Mouse (Mus musculus) embryo, embryonic 10 days (tissue): ENCODE data around the gene Paqr7.
A peak's percentile ranks its signal among the peaks of the same experiment; 100 is the strongest.

Source experiments
- DNase-seq: peaks from one replicate; pipeline ENCODE4 v3.0.0-alpha.2; 2015; ENCODE audit warnings: low spot score

Paqr7 gene

DNA sequence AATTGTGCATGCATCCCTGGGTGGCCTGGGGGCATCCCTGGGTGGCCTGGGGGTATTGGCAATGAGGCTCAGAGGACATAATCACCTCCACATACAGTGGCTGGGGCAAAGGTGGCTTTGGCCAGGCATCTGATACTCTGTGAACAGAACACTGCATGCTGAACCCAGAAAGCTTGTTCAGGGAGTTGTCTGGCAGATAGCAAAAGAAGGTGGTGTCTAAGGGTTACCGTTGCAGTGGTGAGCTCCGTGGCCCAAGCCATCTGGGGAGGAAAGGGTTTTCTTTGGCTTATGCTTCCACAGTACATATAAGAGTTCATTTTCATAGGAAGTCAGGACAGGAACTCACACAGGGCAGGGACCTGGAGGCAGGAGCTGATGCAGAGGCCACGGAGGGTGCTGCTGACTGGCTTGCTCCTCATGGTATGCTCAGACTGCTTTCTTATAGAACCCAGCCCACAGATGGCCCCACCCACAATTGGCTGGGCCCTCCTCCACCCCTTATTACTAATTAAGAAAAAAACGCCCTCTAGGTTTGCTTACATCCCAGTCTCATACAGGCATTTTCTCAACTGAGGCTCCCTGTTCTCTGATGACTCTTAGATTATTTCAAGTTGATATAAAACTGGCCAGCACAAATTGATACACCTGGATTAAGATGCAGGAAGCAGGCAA lies 7.3 kb downstream of the Paqr7 start:
- DNase-seq = no peak

DNA sequence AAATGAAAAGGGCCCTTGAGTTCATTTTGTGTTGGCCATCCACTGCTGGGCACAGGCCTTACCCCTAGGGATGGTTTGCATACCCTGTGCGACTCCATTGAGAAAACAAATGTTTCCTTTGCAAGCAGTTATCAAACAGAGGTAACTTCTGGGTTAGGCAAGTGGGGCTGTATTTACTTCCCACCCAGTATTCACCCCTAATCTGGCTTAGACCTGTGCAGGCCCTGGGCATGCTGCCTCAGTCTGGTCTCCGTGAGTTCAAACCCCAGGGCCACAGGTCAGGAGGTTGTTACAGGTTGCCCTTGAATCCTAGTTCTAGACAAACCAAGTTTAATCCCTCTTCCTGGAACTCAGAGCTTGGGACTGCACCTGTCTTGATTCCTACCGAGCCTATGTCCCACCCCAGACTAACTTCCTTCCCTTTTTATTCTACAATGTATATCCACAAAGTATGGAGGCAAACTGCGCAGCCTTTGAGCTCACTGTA lies 8.8 kb downstream of the Paqr7 start:
- no peak for DNase-seq

DNA sequence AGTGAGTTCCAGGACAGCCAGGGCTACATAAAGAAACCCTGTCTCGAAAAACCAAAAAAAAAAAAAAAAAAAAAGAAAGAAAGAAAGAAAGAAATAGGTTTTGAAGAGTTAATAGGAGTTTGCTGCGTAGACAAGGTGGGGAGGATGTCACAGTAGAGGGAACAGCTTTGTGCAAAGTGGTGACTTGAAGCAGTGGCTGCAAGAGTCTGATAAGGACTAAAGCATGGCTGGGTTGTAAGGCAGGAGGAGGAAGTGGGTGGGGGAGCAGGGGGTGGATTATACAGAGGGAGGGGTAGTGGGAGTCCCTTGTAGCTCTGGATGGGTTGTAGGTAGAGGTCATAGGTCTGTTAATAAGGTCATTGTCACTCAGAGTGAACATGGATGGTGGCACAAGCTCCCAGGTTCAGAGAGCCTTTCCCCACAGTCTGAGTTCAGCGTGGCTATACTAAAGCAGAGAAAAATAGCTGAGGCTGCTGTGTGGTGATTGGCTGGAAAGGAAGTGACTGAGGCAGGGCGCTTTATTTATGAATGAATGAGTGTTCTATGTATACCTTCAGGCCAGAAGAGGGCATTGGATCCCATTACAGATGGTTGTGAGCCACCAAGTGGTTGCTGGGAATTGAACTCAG lies 9.6 kb downstream of the Paqr7 start:
- DNase-seq = no peak

DNA sequence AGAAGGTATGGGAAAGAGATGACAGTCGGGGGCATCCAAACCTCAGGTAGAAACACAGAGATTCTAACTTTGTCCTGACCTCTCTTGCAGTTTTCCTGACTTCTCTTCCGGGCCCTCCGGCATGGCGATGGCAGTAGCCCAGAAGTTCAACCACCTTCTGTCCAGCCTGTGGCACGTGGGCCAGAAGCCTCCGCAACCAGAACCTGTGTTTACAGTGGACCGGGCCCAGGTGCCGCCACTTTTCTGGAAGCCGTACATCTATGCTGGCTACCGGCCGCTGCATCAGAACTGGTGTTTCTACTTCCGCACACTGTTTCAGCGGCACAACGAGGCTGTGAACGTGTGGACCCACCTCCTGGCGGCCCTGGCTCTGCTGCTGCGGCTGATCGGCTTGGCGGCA lies 10.2 kb downstream of the Paqr7 start:
- DNase-seq = no peak

DNA sequence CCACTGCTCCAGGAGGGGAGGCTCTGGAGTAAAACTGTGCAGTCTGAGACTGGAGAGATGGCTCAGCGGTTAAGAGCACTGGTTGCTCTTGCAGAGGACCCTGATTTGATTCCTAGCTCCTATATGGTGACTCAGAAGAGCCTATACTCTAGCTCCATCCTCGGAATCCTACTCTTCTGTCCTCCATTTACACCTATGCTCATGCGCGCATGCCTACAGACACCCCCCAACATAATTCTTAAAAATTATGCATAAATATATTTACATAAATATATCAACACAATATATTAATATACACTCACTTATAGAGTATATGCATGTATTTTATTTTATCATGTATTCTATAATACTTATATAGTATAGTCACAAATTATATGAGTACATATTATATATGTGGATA lies 13.9 kb downstream of the Paqr7 start:
- no peak for DNase-seq

DNA sequence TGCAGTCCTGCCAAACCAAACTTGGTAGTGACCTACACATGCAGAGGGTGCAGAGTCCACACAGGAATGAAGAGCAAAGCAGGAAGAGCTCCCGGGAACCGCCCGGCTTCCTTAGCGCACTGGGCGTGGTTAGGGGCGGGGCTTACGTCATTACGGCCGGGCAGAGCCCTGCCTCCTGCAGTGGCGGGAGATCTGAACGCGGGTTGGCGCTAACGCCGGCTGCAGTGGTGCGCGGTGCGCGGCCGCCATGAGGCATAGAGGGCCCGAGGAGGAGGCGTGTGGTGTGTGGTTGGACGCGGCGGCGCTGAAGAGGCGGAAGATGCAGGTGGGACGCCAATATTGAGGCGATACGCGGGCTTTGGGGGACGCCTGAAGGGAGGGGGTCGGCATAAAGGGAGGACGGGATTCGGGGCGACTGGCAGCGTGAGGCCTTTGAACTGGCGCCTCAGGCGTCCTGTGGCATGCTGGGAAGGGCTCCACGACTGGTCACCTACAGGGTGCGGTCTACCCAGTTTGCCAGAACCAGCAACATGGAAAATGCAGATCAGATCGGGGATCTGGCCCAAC lies 14.4 kb downstream of the Paqr7 start, which contains the start of gene Aunip:
Aunip (plus strand) TSS at position 155 of the 567 bp plus-strand sequence.
- peak; percentile 98 for DNase-seq

DNA sequence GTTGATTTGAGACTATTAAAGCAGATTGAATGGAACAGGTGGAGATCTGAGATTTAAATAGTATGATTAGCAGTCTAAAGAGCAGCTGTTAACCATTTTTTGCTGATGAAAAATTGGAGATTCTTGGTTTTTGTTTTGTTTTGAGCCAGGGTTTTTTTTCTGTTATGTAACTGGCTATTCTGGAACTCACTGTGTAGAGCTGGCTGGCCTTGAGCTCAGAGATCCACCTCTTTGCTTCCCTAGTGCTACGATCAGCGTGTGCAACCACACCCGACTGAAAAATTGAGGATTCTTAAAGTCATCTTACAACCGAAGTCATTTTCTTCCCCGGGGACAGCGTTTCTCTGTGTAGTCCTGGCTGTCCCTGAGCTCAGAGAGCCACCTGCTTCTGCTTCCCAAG lies 15.2 kb downstream of the Paqr7 start:
- no peak for DNase-seq

DNA sequence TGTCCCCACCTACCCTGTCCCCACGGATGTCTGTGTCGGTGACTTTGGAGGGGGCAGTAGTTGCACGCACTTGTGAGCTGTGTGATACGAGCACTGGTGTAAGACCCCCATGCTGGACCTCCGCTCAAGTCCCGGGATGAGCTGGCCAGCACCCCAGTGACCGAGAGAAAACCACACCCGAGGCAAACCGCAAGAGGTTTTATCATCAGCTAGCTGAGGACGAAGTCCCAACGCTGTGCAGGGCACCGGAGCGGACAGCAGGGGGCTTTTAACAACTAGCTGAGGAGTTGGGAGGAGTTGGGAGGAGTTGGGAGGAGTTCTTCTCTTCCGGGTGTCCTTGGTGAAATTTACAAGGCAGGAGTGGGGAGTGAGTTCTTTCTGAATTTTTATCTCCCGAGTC lies 16.3 kb downstream of the Paqr7 start:
- DNase-seq = peak; percentile 73

DNA sequence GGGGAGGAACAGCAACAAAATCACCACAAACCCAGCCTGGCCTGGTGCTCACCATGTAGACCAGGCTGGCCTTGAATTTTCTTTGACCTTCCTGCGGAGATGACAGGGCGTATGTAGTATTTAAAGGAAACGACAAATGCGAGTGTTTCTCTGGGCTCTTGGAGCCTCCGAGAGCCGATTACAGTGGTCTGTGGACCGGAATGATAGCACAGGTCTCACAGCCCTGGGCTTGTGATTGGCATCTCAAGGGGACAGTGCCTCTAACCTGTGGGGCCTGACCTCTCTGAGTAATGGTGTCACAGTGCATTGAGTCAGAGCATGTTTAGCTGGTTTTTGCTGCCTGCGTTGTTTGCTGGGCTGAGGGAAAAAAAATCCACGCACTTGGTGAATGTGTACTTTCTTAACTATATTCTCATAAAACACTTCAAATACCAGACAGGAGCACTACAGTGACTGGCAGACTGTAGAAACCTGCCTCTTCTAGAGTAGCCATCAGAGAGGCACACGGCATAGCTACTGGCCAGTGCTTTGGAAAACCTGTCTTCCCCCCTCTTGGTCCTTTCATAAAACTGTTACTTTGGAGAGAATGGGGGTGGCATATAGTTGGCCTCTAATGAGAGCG lies 17.9 kb downstream of the Paqr7 start:
- DNase-seq = no peak

DNA sequence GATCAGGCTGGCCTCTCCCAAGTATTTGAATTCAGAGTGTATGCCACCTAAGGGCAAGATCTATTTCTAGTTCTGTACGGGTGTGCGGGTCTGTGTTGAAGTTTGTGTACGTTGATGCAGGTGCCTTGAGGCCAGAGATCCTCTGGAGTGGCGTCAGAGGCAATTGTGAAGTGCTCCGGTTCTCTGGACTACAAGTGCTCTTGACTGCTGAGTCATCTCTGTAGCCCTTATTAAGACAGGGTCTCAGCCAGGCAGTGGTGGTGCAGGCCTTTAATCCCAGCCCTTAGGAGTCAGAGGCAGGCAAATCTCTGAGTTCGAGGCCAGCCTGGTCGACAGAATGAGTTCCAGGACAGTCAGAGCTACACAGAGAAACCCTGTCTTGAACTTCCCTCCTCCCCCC lies 19.1 kb downstream of the Paqr7 start:
- DNase-seq = no peak

DNA sequence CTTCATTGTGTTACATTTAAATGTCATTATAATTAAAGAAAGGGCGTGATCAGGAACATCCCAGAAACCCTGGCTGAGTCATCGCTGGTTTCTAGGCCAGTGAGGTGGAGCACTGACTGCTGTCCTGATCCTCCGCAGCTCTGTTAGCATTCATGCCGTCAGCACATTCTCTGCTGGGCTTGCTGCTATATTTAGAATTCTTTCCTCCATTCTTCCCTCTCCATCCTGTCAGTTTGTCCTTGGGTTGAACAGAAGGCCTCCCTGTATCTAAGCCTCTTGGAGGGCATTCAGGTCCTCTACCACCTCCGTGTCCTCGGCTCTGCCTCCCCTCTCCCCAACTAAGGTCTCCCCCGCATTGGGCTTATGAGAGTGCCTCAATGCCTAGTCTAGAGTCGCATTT lies 20.5 kb downstream of the Paqr7 start:
- DNase-seq = no peak

DNA sequence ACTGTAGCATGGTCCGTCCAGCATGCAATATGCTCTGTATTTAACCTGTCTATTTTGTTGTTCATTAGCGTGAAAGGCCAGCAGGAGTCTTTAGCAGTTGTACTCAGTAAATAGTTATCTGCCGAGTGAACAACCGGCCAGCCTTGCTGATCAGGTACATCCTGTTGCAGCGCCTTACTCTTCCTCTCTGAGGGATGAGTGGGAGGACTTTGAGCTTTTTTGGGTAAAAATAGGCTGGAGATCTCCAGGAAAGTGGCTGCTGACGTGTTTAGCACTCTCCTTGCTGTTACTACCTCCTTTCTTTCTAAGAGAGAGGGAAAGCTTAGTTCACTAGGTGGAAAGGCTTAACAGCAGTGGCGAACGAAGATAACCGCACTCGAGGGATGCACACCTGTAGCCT lies 21.2 kb downstream of the Paqr7 start:
- no peak for DNase-seq

DNA sequence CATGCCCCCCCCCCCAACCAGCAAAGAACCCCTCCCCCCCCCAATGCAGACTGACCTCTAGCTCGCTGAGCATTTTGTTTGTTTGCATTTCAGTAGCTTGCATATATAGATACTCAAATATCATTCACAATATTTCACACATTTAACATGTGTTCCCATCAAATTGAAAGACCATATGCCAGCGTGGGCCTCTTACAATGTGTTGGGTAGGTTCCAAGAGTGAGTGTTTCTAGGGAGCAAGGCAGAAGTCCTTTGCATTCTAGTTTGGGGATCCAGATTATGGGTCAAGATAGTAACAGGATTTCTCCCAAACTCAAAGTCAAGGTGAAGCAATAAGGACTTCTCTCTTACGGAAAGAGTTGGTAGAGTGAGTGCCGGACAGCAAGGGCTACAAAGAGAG lies 22.0 kb downstream of the Paqr7 start:
- no peak for DNase-seq

DNA sequence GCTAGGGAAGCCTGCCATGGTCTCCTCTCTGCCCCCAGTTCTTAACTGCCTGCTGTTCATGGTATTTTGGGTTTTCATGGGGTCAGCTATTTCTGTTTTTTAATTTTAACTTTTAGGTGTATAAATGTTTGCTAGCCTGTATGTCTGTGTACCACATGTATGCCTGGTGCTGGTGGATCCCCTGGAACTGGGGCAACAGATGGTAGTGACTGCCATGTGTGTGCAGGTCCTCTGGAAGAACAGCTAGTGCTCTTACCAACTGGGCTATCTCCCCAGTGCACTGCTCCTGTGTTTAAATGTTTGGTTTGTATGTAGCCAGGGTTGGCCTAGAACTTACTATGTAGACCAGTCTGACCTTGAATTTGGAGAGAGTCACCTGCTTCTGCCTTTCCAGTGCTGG lies 22.8 kb downstream of the Paqr7 start:
- DNase-seq = no peak

DNA sequence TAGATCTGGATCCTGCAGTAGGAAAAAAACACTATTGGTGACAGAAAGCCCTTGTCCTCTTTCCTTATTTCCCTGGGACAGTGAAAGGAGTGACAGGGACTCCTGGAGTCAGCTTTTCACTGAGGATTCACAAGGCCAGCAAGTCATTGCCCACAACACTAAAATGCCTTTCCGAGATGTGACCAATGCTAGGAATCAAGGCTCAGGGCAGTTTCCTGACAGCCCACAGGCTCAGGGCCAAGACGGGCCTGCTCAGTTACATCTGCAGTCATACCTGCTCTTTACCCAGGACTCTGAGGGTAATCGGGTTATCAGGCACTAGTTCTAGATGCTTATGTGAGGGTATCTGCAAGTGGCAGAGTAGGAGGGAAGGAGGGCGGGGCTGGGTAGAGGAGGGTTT lies 26.9 kb downstream of the Paqr7 start:
- DNase-seq = no peak

DNA sequence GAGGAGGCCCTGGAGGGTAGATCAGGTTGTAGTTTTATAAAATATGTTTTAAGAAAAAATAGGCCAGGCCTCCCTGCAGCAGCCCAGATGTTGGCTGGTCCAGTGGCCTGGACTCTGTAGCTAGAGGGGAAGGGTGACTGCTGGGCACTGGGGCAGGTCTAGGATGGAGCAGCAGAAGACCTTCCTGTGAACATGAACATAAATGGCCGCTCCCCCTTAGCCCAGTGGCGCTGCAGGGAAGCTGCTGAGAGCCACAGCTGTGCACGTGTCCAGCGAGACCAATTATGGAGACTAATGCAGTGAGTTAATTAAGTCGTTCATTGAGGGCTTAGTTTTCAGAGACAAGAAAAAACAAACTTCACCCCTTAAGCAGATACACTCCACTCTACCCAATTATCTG lies 29.3 kb downstream of the Paqr7 start:
- no peak for DNase-seq

DNA sequence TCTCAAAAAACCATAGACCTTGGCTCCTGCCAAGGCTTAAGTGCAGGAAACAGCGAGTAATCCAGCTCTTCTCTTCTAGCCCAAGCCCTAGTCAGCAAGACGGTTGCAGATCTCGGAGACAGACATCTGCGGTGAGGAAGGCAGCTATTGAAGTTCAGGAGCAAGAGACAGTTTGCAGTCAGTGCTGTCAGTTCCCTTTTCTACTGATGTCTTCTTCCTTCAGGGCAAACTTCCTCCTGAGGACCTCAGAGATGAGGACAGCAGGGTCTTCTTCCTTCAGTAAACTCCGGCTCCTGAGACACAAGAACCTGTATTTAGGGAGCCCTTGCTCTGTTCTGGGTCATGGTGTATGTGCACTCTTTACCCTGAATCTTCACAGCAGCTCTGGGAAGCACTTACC lies 29.7 kb downstream of the Paqr7 start:
- no peak for DNase-seq

DNA sequence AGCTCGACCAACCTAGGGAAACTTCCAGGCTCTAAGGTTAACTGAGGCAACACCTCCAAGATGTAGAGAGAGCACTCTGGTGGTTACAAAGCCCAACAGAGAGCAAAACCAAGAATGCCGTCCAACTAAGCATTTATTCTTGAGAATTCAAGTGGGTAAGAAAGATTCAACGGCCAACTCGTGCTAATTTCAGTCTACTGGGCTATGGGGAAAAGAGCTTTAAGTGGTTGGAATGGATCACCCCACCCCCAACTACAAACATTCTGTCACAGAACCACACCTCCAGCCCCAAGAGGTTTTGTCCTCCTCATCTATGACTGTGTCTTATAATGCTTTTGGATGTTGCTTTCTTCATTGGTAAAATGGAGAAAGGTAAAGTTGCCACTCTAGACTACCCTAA lies 36.4 kb downstream of the Paqr7 start:
- no peak for DNase-seq

DNA sequence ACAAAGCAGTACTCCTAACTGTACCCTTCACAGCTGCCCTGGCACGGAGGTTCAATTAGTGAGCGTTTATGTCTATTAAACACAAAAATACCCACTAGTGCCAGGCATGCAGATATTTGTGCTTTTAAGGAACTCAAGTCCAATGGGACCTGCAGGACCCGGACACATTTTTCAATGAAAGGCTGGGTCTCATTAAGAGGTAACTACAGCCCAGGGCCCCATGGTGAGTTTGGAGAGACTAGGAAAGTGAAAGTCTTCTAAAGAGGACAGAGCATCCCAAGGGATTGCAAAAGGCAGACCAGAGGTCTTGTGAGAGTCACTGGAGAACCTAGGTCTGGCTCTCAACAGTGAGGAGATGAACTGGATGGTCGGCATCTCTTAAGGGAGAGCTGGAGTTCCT lies 36.9 kb downstream of the Paqr7 start:
- no peak for DNase-seq

DNA sequence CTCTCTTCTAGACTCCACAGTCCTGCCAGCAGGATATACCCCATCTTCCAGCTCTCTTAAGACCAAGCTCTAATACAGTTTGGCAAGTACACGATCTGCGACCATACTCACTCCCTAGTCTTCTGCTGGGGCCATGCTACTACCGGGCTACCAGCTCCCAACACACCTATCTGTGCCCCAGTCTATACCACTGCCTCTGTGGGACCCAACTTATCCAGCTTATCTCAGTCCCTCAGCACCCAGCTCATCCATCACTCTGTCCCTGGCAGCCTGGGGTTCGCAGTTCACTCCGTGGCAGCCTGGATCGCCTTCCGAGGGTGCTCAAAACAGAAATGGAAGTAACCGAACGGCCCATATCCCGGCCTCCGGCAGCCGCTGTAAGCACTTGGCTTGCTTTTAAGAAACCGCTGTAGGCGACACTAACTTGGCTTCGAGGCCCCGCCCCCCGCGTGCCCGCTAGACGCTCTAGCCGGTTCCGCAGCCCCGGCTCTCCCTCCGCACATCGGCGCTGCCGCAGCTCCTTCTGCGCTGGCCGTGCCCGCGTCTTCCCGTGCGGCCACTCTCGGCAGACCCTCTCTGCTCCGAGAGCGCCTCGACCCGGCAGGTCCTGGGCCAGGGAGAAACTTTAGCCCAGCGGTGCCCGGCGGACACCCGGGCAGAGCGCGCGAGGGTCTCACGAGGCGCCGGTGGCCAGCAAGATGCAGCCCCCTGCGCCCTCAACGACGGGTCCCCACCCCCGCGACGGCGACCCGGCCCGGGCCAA lies 37.8 kb downstream of the Paqr7 start:
- DNase-seq = peak; percentile 80

DNA sequence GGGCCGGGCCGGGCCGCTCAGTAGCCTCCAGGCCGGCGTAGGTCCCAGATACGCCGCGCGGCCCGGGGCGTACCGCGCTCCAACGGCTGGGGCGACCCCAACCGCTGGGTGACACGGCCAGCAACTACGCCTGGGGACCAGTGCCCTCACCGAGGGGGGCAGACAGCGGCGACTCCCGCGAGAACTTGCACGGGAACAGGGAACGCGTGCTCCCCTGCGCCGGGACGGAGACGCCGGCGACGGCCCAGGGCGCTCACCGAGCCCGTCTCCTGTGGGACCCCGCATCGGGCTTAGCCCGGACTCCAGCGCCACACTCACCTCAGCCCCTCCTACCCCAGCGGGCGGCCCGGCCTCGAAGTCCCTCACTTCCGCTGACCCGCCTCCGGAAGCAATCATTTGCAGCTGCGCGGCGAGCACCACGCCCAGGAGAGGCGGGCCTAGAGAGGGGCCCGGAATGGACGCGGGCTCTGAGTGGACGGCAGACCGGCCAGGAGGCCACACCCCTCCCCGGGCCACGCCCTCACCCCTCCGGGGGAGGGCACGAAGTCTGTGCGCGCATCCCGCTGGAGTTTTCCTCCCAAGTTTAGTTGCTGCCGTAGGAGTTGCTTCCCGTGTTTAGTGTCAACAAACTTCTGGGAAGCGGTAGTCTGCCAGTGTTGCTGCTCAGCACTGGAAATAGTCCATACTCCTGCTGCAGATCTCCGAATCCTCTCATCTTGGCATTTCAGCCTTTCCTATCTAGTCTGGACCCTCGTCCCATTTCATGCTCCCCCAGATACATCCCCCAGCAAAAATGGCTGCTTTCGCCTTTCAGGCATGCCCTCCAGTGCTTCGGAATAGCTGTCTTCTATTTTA lies 38.7 kb downstream of the Paqr7 start, which contains the start of gene Mtfr1l:
Mtfr1l (minus strand) TSS at position 456 of the 855 bp plus-strand sequence.
- peak; percentile 97 for DNase-seq
